Mouse (Mus musculus): ENCODE results near the gene Gpr137b. TPM values are rescaled to one million over a fixed set of nuclear protein-coding genes. Genes with fewer than 3 reads are reported as not detected.

Gene Gpr137b
- polyA plus RNA-seq, 1 experiment from 2014 or later: 18.5 TPM

DNA sequence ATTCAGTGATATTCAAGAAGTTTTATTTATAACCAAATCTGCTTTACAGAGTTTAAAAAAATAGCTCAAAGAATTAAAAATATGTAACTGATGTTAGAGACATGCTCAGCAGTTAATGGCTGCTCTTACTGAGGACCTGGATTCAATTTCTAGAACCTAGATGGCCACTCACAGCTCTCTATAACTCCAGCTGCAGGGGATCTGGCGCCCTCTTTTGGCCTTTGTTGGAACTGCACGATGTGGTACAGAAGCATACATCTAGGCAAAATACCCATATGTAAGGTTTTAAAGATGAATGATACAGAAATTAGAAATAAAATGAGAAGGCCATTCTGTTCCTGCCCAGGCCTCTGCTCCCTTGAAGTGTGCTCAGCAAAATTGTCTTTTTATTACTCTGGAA, 64.9 kb downstream of the Gpr137b start:
- no peaks in the 10 kb centered on the region for H3K4me1 ChIP-seq (ENCODE audit: control insufficient read depth, insufficient read depth, low read length)
- H3K36me3 ChIP-seq (replicated peaks; ENCODE audit: control insufficient read depth, insufficient read depth, low read depth, low read length): no peaks in the 10 kb centered on the region
- H3K4me2 ChIP-seq (ENCODE audit: low read depth, low read length): no peak overlapping the region
- no peak for ATAC-seq (replicated peaks; ENCODE audit: insufficient number of reproducible peaks, low FRiP score, low TSS enrichment, low read depth)
- no peak overlapping the region for H3K9ac ChIP-seq (replicated peaks; ENCODE audit: low read length)
- DNase-seq (ENCODE audit: low spot score): peak; percentile 76
- no peak overlapping the region for H3K4me3 ChIP-seq (ENCODE audit: low read depth, low read length)
- no peaks in the 10 kb centered on the region for H3K9me3 ChIP-seq (replicated peaks; ENCODE audit: control insufficient read depth, low read length)
- no peaks in the 10 kb centered on the region for H3K27me3 ChIP-seq (ENCODE audit: control insufficient read depth, insufficient read depth, low read length)
- 0% methylated on average over 2 of the region's 2 CpGs for WGBS
- no peak overlapping the region for H3K27ac ChIP-seq (replicated peaks; ENCODE audit: low read depth, low read length)

Other genes starting within 250 kb of the Gpr137b start
- gene Prl2c5, start 211.3 kb downstream of the Gpr137b start, polyA plus RNA-seq (2014; fragmentation: Nextera tagmentation; extraction: Ambion mirVana): not detected in 2 replicates
- gene Nid1, start 43.5 kb upstream of the Gpr137b start, polyA plus RNA-seq (2014; fragmentation: Nextera tagmentation; extraction: Ambion mirVana): 54.8 and 63.8 TPM in 2 replicates
- gene Lyst, start 196.4 kb upstream of the Gpr137b start, polyA plus RNA-seq (2014; fragmentation: Nextera tagmentation; extraction: Ambion mirVana): 1.6 and 2.3 TPM in 2 replicates